Mouse (Mus musculus) MEL (cell line): ENCODE data around the gene Morn2. TPM values are rescaled to one million over a fixed set of nuclear protein-coding genes. Genes with fewer than 3 reads are reported as not detected.

Experiments
- DNase-seq: peaks from one replicate; pipeline ENCODE4 v3.0.0; 2011; ENCODE audit warnings: low read depth, low spot score
- H3K27ac ChIP-seq: 2 replicates; pipeline ENCODE4 v1.5.1; 2012; ENCODE audit warnings: low read depth, mild to moderate bottlenecking, control low read depth, low read length, moderate library complexity; ENCODE audit not compliant: control insufficient read depth
- H3K27me3 ChIP-seq, 2 experiments: fragments of 150-350 bp in 1 of 2; sonication (generic) in 1 of 2; 2 replicates each; pipeline ENCODE4 v1.6.1; 2012; ENCODE audit warnings: low read length in 2 of 2, mild to moderate bottlenecking in 2 of 2, improper control_type of control experiment in 1 of 2, moderate library complexity in 1 of 2; ENCODE audit not compliant: insufficient read depth in 2 of 2, control insufficient read depth in 1 of 2
- H3K36me3 ChIP-seq, 2 experiments: 2 replicates each; pipeline ENCODE4 v1.6.1; 2012 to 2014; ENCODE audit warnings: low read length in 2 of 2, improper control_type of control experiment in 1 of 2, inconsistent platforms in 1 of 2, mild to moderate bottlenecking in 1 of 2; ENCODE audit not compliant: insufficient read depth in 2 of 2, control insufficient read depth in 1 of 2
- H3K4me1 ChIP-seq, 2 experiments: fragments of 150-350 bp in 1 of 2; sonication (generic) in 1 of 2; 2 replicates each; pipeline ENCODE4 v1.6.1; 2012; ENCODE audit warnings: low read length in 2 of 2, improper control_type of control experiment in 1 of 2, mild to moderate bottlenecking in 1 of 2; ENCODE audit not compliant: insufficient read depth in 2 of 2, control insufficient read depth in 1 of 2
- H3K4me3 ChIP-seq, 2 experiments: fragments of 150-350 bp in 1 of 2; sonication (generic) in 1 of 2; 2 replicates each; pipeline ENCODE4 v1.5.1; 2012; ENCODE audit warnings: low read depth in 2 of 2, low read length in 2 of 2, mild to moderate bottlenecking in 2 of 2, moderate library complexity in 2 of 2, control low read depth in 1 of 2, improper control_type of control experiment in 1 of 2; ENCODE audit not compliant: control insufficient read depth in 1 of 2, insufficient read depth in 1 of 2
- H3K79me2 ChIP-seq: 2 replicates; pipeline ENCODE4 v1.6.1; 2012; ENCODE audit warnings: mild to moderate bottlenecking, low read length, moderate library complexity; ENCODE audit not compliant: control insufficient read depth, poor library complexity, insufficient read depth
- H3K9ac ChIP-seq: 2 replicates; pipeline ENCODE4 v1.6.1; 2012; ENCODE audit warnings: low read depth, mild to moderate bottlenecking, control low read depth, low read length, moderate library complexity; ENCODE audit not compliant: control insufficient read depth, poor library complexity, severe bottlenecking
- H3K9me3 ChIP-seq: fragments of 150-350 bp; sonication (generic); replicated peaks from 2 replicates; pipeline ENCODE4 v1.6.1; 2012; ENCODE audit warnings: mild to moderate bottlenecking, low read length, improper control_type of control experiment, moderate library complexity; ENCODE audit not compliant: insufficient read depth
- BHLHE40 ChIP-seq: IDR thresholded peaks from 2 replicates; pipeline ENCODE4 v1.6.1; 2012; ENCODE audit warnings: low read depth, mild to moderate bottlenecking, inconsistent platforms, low read length, improper control_type of control experiment, borderline replicate concordance
- CHD1 ChIP-seq: IDR thresholded peaks from 2 replicates; pipeline ENCODE4 v1.6.1; 2012; ENCODE audit warnings: low read depth, mild to moderate bottlenecking, inconsistent platforms, low read length, improper control_type of control experiment
- CHD2 ChIP-seq: IDR thresholded peaks from 2 replicates; pipeline ENCODE4 v1.6.1; 2011; ENCODE audit warnings: low read length, improper control_type of control experiment
- CTCF ChIP-seq, 3 experiments: IDR thresholded peaks in 2 of 3; conservative IDR thresholded peaks in 1 of 3; 2 replicates each; pipeline ENCODE4 v1.5.1; 2011 to 2012; ENCODE audit warnings: low read length in 3 of 3, low read depth in 2 of 3, mild to moderate bottlenecking in 2 of 3, improper control_type of control experiment in 1 of 3, inconsistent platforms in 1 of 3, mixed read lengths in 1 of 3, moderate library complexity in 1 of 3; ENCODE audit not compliant: control insufficient read depth in 1 of 3, insufficient read depth in 1 of 3, poor library complexity in 1 of 3, severe bottlenecking in 1 of 3
- E2F4 ChIP-seq: IDR thresholded peaks from 2 replicates; pipeline ENCODE4 v1.6.1; 2011; ENCODE audit warnings: low read depth, low read length, improper control_type of control experiment, borderline replicate concordance
- ELF1 ChIP-seq: IDR thresholded peaks from 2 replicates; pipeline ENCODE4 v1.6.1; 2014; ENCODE audit warnings: low read depth, mild to moderate bottlenecking, inconsistent platforms, low read length, improper control_type of control experiment, moderate library complexity
- EP300 ChIP-seq, 2 experiments: IDR thresholded peaks; 2 replicates each; pipeline ENCODE4 v1.6.1; 2011; ENCODE audit warnings: improper control_type of control experiment in 2 of 2, low read length in 2 of 2, low read depth in 1 of 2, mild to moderate bottlenecking in 1 of 2
- ETS1 ChIP-seq: IDR thresholded peaks from 2 replicates; pipeline ENCODE4 v1.6.1; 2012; ENCODE audit warnings: low read depth, mild to moderate bottlenecking, inconsistent platforms, low read length, improper control_type of control experiment, moderate library complexity
- GABPA ChIP-seq: IDR thresholded peaks from 2 replicates; pipeline ENCODE4 v1.6.1; 2012; ENCODE audit warnings: low read depth, mild to moderate bottlenecking, inconsistent platforms, low read length, improper control_type of control experiment, moderate library complexity
- GATA1 ChIP-seq: IDR thresholded peaks from 2 replicates; pipeline ENCODE4 v1.6.1; 2011; ENCODE audit warnings: low read depth, low read length, improper control_type of control experiment
- MAFK ChIP-seq: IDR thresholded peaks from 2 replicates; pipeline ENCODE4 v1.6.1; 2011; ENCODE audit warnings: low read depth, mild to moderate bottlenecking, low read length, improper control_type of control experiment, borderline replicate concordance
- MAX ChIP-seq: IDR thresholded peaks from 2 replicates; pipeline ENCODE4 v1.6.1; 2011; ENCODE audit warnings: low read length, improper control_type of control experiment
- MAZ ChIP-seq: IDR thresholded peaks from 2 replicates; pipeline ENCODE4 v1.6.1; 2012; ENCODE audit warnings: low read depth, mild to moderate bottlenecking, inconsistent platforms, low read length, improper control_type of control experiment
- MEF2A ChIP-seq: IDR thresholded peaks from 2 replicates; pipeline ENCODE4 v1.6.1; 2014; ENCODE audit warnings: low read depth, mild to moderate bottlenecking, inconsistent platforms, low read length, improper control_type of control experiment; ENCODE audit not compliant: poor library complexity, insufficient replicate concordance, severe bottlenecking; ENCODE audit errors: extremely low read depth
- MXI1 ChIP-seq: IDR thresholded peaks from 2 replicates; pipeline ENCODE4 v1.6.1; 2011; ENCODE audit warnings: mild to moderate bottlenecking, low read depth, low read length, improper control_type of control experiment
- MYC ChIP-seq: IDR thresholded peaks from 2 replicates; pipeline ENCODE4 v1.6.1; 2011; ENCODE audit warnings: low read depth, mild to moderate bottlenecking, low read length, improper control_type of control experiment, moderate library complexity
- NELFE ChIP-seq: IDR thresholded peaks from 2 replicates; pipeline ENCODE4 v1.6.1; 2011; ENCODE audit warnings: low read depth, low read length, improper control_type of control experiment
- NRF1 ChIP-seq: IDR thresholded peaks from 2 replicates; pipeline ENCODE4 v1.6.1; 2014; ENCODE audit warnings: low read depth, mild to moderate bottlenecking, inconsistent platforms, low read length, improper control_type of control experiment, moderate library complexity; ENCODE audit not compliant: poor library complexity, insufficient read depth, severe bottlenecking
- POLR2A ChIP-seq, 2 experiments: IDR thresholded peaks; 2 replicates each; pipeline ENCODE4 v1.6.1; 2011 to 2012; ENCODE audit warnings: low read length in 2 of 2, mild to moderate bottlenecking in 2 of 2, control low read depth in 1 of 2, improper control_type of control experiment in 1 of 2, low read depth in 1 of 2, moderate library complexity in 1 of 2; ENCODE audit not compliant: control insufficient read depth in 1 of 2, insufficient read depth in 1 of 2, poor library complexity in 1 of 2
- POLR2AphosphoS2 ChIP-seq: IDR thresholded peaks from 2 replicates; pipeline ENCODE4 v1.6.1; 2011; ENCODE audit warnings: low read length, improper control_type of control experiment
- RCOR1 ChIP-seq: IDR thresholded peaks from 2 replicates; pipeline ENCODE4 v1.6.1; 2012; ENCODE audit warnings: low read depth, mild to moderate bottlenecking, inconsistent platforms, low read length, improper control_type of control experiment
- SIN3A ChIP-seq: IDR thresholded peaks from 2 replicates; pipeline ENCODE4 v1.6.1; 2012; ENCODE audit warnings: low read length, improper control_type of control experiment, inconsistent platforms
- TBP ChIP-seq: IDR thresholded peaks from 2 replicates; pipeline ENCODE4 v1.8.0; 2011; ENCODE audit warnings: low read depth, low read length, improper control_type of control experiment
- ZC3H11A ChIP-seq: IDR thresholded peaks from 2 replicates; pipeline ENCODE4 v1.6.1; 2012; ENCODE audit warnings: low read depth, mild to moderate bottlenecking, inconsistent platforms, low read length, improper control_type of control experiment
- ZNF384 ChIP-seq: IDR thresholded peaks from 2 replicates; pipeline ENCODE4 v1.6.1; 2012; ENCODE audit warnings: low read depth, mild to moderate bottlenecking, inconsistent platforms, low read length, improper control_type of control experiment
- polyA plus RNA-seq, 2 experiments: library from polyadenylated mRNA; stranded (reverse) in 1 of 2; unstranded in 1 of 2; fragments of >175 nt in 1 of 2; fragments of >200 nt in 1 of 2; gene quantifications; 2 replicates each; pipeline versions ENCODE4 v1.2.1 to v1.2.4; 2012; ENCODE audit warnings: low replicate concordance in 2 of 2, low read depth in 1 of 2; ENCODE audit not compliant: insufficient read length in 2 of 2, insufficient read depth in 1 of 2, missing spikeins in 1 of 2
- total RNA-seq: library from RNA; depleted of rRNA; stranded (reverse); fragments of 300-350 nt; gene quantifications from 2 replicates; pipeline ENCODE4 v1.2.3, GENCODE M21; 2012

The Morn2 gene
- total and polyA plus RNA-seq, 3 experiments = 7.4 to 18.1 TPM; not detected in 1

- DNase-seq = peak; percentile 79
Observed at GRCm38 (mm10) chr17:80322228-80322627, 32.2 kb downstream of the Morn2 start.

GRCm38 (mm10) chr17:80323015-80323414, 33.0 kb downstream of the Morn2 start:
- DNase-seq = no peak
- Histone ChIP-seq H3K27ac (no peak overlapping the region), H3K79me2 (no peaks in the 10 kb centered on the region), H3K4me3 (no peak overlapping the region), H3K36me3 (no peaks in the 10 kb centered on the region), H3K9ac (no peak overlapping the region), H3K4me1 (peaks cover 0 to 4% of the 10 kb centered on the region in 2 experiments; a peak in 1 of 4 replicates), H3K27me3 (peaks cover 0 to 8% of the 10 kb centered on the region in 2 experiments; a peak in 1 of 4 replicates), H3K9me3 (no peaks in the 10 kb centered on the region)
- TF ChIP-seq CTCF (IDR thresholded peaks at IDR 0.05 in 2 of 3, conservative IDR thresholded peaks at IDR 0.05 in 1 of 3; ENCODE audit: control insufficient read depth in 1 of 3, insufficient read depth in 1 of 3, low read depth in 2 of 3, low read length in 3 of 3, poor library complexity in 1 of 3, severe bottlenecking in 1 of 3) = no peak
- no peak for TF ChIP-seq MAFK
- no peak for TF ChIP-seq ELF1
- no peak for TF ChIP-seq CHD2
- no peak for TF ChIP-seq GABPA
- no peak for TF ChIP-seq RCOR1
- no peak for TF ChIP-seq POLR2A (IDR thresholded peaks at IDR 0.05; ENCODE audit: control insufficient read depth in 1 of 2, insufficient read depth in 1 of 2, low read depth in 1 of 2, low read length in 2 of 2, poor library complexity in 1 of 2)
- TF ChIP-seq ZC3H11A = no peak
- no peak for TF ChIP-seq ETS1
- TF ChIP-seq BHLHE40 = no peak
- TF ChIP-seq POLR2AphosphoS2 = no peak
- no peak for TF ChIP-seq ZNF384
- no peak for TF ChIP-seq NRF1
- no peak for TF ChIP-seq CHD1
- no peak for TF ChIP-seq MAZ
- TF ChIP-seq TBP = no peak
- TF ChIP-seq E2F4 = no peak

More at GRCm38 (mm10) chr17:80322228-80322627, 32.2 kb downstream of the Morn2 start:
- no peak overlapping the region for H3K9ac ChIP-seq
- H3K79me2 ChIP-seq = no peaks in the 10 kb centered on the region
- peaks cover 0 to 8% of the 10 kb centered on the region in 2 experiments; a peak in 1 of 4 replicates for H3K27me3 ChIP-seq
- H3K36me3 ChIP-seq = no peaks in the 10 kb centered on the region
- H3K4me1 ChIP-seq = peaks cover 0 to 4% of the 10 kb centered on the region in 2 experiments; a peak in 1 of 4 replicates
- no peak overlapping the region for H3K27ac ChIP-seq
- TF ChIP-seq POLR2AphosphoS2 (no peak), MEF2A (no peak), NELFE (no peak), GATA1 (peak; percentile 80), MAX (peak; percentile 65), SIN3A (peak; percentile 60), MXI1 (peak; percentile 85), MYC (peak; percentile 46; the same call in 1 of the 2 replicates), EP300 (IDR thresholded peaks at IDR 0.05; ENCODE audit: low read depth in 1 of 2, low read length in 2 of 2) (peak in 1 of 2 experiments; percentile 16; a peak in 2 of 4 replicates), RCOR1 (peak; percentile 77)
- H3K9me3 ChIP-seq = no peaks in the 10 kb centered on the region
- H3K4me3 ChIP-seq = no peak overlapping the region
